Mouse (Mus musculus): ENCODE measurements at regions not wholly inside any gene's neighbourhood (a gene's known extent, or its start where the extent isn't known, plus 50 kb on each side); places are given as distances from the start of the nearest gene placed in this dataset.
"Not testable (repeated sequence)": the region's sequence is repeated elsewhere in the genome, so short reads cannot be mapped to it uniquely, and the experiment has no call there.

DNA sequence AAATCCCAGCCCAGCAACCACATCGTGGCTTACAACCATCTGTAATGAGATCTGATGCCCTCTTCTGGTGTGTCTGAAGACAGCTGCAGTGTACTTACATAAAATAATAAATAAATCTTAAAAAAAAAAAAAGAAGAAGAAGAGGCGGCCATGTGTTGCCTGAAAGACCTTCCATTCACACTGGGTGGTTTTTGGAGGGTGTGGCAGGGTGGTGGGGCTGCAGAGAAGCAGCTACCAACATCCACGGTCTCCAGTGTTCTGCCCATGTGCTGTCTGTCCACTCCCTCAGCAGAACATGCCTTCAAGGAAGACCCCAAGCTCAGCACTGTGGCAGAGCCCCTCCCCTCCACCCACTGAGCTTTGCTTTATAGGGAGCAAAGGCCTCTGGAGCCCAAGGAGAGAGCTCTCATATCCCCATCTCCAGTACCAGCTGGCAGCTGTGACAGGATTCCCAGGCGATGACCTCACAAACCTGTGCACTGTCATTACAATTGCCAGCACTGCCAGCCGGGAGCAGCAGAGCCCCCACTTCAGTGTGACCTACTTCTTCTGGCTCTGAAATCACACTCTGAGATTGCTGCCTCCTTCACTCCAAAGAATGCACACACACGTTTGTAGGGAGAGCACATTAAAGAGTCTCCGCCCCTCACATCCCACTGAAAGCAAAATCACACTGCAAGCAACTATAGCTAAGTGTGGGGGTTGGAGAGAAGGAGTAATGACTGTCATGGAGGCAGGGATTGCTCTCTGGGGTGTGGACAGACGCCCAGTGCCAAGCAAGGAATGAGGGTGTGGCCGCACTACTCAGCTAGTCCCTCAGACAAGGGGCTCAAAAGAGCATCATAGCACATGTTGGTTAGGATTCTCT lies 82.8 kb upstream of the Klf13 start:
- Histone ChIP-seq H3K27ac (peak overlapping the region; percentile 30; the same call in 1 of the 2 replicates), H3K4me3 (no peak overlapping the region), H3K4me2 (no peak overlapping the region), H3K27me3 (no peaks in the 10 kb centered on the region), H3K36me3 (no peaks in the 10 kb centered on the region), H3K9ac (no peak overlapping the region), H3K9me3 (no peaks in the 10 kb centered on the region), H3K4me1 (replicated peaks) (peaks cover 8% of the 10 kb centered on the region)
- whole genome bisulfite sequencing: 67% methylated on average over 9 of the region's 9 CpGs
- ATAC-seq (ENCODE audit: low FRiP score): no peak

DNA sequence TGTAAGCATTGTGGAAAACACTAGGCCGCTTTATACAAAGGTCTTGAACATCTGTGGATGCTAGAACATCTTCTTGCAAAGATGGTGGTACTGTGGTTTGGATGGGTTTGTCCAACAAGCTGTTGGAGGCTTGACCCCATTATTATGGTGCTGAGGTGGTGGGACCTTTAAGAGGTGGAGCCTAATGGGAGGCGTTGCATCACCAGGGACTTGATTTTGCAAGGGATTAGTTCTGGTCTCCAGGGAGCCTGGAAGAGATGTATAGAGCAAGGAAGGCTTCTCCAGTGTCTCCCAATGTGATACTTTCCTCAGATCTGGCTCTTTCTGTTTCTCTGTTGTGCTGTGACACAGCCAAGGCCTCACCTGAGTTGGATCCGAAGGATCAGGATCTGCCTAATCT lies 79.4 kb upstream of the Klf13 start:
- WGBS: 58% methylated on average over 3 of the region's 3 CpGs

DNA sequence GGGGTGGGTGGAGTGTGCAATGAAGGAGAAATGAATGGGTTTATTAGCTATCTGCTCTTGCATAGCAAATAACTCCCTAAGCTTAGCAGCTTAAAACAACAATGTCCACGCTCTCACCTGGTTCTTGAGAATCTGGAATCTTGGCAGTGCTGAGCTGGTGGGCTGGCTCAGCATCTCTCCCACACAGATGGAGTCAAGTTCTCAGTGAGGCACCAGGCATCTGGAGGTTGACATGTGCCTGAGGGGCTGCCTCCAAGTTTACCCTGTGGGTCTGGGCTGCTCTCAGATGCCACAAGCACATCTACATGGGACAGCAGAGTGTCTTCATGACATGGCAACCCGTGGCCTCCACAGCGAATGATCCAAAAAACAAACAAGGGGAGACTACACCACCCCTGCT lies 78.2 kb upstream of the Klf13 start:
- Histone ChIP-seq H3K4me3 (no peak overlapping the region), H3K9me3 (no peaks in the 10 kb centered on the region), H3K4me1 (replicated peaks) (peaks cover 7% of the 10 kb centered on the region), H3K9ac (no peak overlapping the region), H3K36me3 (no peaks in the 10 kb centered on the region), H3K27ac (no peak overlapping the region), H3K27me3 (no peaks in the 10 kb centered on the region), H3K4me2 (no peak overlapping the region)
- WGBS: 88% methylated on average over 3 of the region's 3 CpGs
- ATAC-seq (ENCODE audit: low FRiP score): no peak

More for the DNA sequence above, 79.4 kb upstream of the Klf13 start:
- no peak overlapping the region for H3K4me2 ChIP-seq
- no peaks in the 10 kb centered on the region for H3K9me3 ChIP-seq
- no peak overlapping the region for H3K4me3 ChIP-seq
- no peaks in the 10 kb centered on the region for H3K36me3 ChIP-seq
- no peak overlapping the region for H3K27ac ChIP-seq
- no peaks in the 10 kb centered on the region for H3K27me3 ChIP-seq
- no peak for ATAC-seq (ENCODE audit: low FRiP score)
- no peak overlapping the region for H3K9ac ChIP-seq
- peaks cover 8% of the 10 kb centered on the region for H3K4me1 ChIP-seq (replicated peaks)

DNA sequence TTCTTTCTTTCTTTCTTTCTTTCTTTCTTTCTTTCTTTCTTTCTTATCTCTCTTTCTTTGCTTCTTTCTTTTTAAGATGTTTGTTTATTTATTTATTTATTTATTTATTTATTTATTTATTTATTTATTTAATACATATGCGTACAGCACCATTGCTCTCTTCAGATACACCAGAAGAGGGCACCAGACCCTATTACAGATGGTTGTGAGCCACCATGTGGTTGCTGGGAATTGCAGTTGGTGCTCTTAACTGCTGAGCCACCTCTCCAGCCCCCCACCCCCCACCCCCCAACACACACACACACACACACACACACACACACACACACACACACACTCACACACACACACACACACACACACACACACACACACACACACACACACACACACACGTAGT lies 76.4 kb upstream of the Klf13 start:
- not testable (repeated sequence) for H3K4me2 ChIP-seq; ATAC-seq (ENCODE audit: low FRiP score)
- 89% methylated on average over 2 of the region's 2 CpGs for WGBS

DNA sequence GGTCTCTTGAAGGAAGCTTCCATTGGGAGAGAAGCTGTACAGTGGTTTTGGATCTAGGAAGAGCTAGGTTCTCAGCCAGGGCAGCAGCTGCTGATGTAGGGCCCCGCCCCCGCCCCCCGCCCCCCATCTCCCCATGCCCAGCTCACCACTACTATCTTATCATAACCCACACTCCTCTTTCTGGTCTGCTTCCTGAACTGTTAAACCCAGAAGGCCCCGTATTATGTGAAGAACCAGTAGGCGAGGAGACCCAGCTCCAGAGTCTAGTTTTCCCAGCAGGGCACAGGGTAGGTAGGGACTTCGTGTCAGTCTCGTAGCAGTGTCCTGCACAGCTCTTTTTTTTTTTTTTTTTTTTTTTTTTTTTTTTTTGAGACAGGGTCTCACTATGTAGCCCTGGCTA lies 75.5 kb upstream of the Klf13 start:
- no peak overlapping the region for H3K4me2 ChIP-seq
- H3K9ac ChIP-seq: no peak overlapping the region
- H3K9me3 ChIP-seq: no peaks in the 10 kb centered on the region
- H3K27me3 ChIP-seq: no peaks in the 10 kb centered on the region
- no peak for ATAC-seq (ENCODE audit: low FRiP score)
- no peaks in the 10 kb centered on the region for H3K4me1 ChIP-seq (replicated peaks)
- H3K36me3 ChIP-seq: no peaks in the 10 kb centered on the region
- 86% methylated on average over 7 of the region's 7 CpGs for WGBS
- no peak overlapping the region for H3K4me3 ChIP-seq
- no peak overlapping the region for H3K27ac ChIP-seq

More for the DNA sequence above, 76.4 kb upstream of the Klf13 start:
- H3K9ac ChIP-seq; H3K4me3 ChIP-seq; H3K9me3 ChIP-seq; H3K27ac ChIP-seq; H3K36me3 ChIP-seq; H3K4me1 ChIP-seq (replicated peaks); H3K27me3 ChIP-seq: not testable (repeated sequence)

DNA sequence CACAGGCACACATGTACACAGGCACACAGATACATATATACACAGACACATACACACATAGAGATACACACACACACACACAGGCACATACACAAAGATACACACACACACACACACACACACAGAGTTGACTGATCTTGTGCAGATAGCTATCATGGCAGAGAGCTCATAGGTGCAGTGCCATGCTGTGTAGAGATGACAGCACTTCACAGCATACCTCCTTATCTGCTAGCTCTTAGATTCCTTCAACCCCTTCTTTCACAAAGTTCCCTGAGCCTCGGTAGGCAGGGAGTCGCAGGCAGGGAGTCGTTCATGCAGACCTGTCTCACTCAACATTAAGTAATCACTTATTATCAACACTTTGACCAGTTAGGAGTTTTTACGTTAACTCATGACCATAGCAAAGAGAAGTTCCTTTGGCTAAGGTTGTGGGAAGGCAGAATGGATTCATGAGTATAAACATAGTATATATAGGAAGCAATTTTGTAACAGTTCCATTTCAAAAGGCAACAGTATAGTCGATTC lies 74.4 kb upstream of the Klf13 start:
- Histone ChIP-seq H3K9ac (no peak overlapping the region), H3K4me3 (no peak overlapping the region), H3K4me2 (no peak overlapping the region), H3K9me3 (no peaks in the 10 kb centered on the region), H3K4me1 (replicated peaks) (no peaks in the 10 kb centered on the region), H3K27ac (no peak overlapping the region), H3K36me3 (no peaks in the 10 kb centered on the region), H3K27me3 (no peaks in the 10 kb centered on the region)
- 87% methylated on average over 5 of the region's 5 CpGs for WGBS
- no peak for ATAC-seq (ENCODE audit: low FRiP score)

DNA sequence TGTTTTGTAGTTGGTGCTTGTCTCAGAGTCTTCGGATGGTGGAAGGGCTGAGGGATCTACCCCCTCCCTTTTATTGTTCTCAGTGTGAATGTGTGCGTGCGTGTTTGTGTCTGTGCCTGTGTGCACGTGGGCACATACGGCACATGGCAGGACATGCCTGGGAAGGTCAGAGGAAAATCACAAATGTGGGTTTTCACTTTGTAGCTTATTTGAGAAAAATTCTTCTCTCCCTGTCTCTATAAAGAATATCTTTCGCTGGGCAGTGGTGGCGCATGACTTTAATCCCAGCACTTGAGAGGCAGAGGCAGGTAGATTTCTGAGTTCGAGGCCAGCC lies 73.5 kb upstream of the Klf13 start:
- no peaks in the 10 kb centered on the region for H3K27me3 ChIP-seq
- ATAC-seq (ENCODE audit: low FRiP score): no peak
- H3K4me2 ChIP-seq: no peak overlapping the region
- no peaks in the 10 kb centered on the region for H3K9me3 ChIP-seq
- no peak overlapping the region for H3K27ac ChIP-seq
- no peaks in the 10 kb centered on the region for H3K36me3 ChIP-seq
- H3K4me3 ChIP-seq: no peak overlapping the region
- 91% methylated on average over 8 of the region's 8 CpGs for WGBS
- no peak overlapping the region for H3K9ac ChIP-seq
- no peaks in the 10 kb centered on the region for H3K4me1 ChIP-seq (replicated peaks)

DNA sequence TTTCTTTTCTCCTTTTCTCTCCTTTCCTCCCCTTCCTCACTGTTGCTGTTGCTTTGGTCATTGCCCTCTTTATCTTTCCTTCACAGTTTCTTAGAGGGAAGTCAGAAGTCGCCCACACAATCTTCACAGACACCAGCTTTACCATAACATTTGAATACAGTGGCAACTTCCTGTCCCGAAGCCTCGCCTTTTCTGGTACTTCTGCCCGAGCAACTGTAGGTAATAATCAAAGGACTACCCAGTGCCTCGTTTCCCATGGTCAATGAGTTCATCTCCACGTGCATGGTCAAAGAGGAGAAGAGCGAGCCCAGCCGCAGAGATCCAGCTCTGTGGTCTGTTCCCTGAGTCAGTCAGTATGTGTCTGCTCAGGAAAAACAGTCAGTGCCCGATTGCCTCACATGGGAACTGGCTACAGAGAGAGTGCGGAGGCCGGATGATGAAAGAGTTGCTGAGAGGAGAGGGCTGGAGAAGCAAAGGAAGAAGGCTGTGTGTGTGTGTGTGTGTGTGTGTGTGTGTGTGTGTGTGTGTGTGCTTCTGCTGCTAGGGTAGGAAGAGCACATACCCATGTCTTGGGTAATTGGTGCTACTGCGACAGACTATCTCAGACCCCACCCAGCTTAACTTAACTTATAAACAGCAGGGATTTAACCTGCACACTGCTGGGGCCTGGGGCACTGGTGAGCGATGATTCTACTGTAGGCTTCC lies 73.0 kb upstream of the Klf13 start:
- Histone ChIP-seq H3K27ac (no peak overlapping the region; the same call in 1 of the 2 replicates), H3K4me3 (no peak overlapping the region), H3K9ac (no peak overlapping the region), H3K27me3 (no peaks in the 10 kb centered on the region), H3K4me2 (no peak overlapping the region), H3K36me3 (no peaks in the 10 kb centered on the region), H3K4me1 (replicated peaks) (no peaks in the 10 kb centered on the region), H3K9me3 (no peaks in the 10 kb centered on the region)
- no peak for ATAC-seq (ENCODE audit: low FRiP score)
- WGBS: 78% methylated on average over 13 of the region's 13 CpGs

DNA sequence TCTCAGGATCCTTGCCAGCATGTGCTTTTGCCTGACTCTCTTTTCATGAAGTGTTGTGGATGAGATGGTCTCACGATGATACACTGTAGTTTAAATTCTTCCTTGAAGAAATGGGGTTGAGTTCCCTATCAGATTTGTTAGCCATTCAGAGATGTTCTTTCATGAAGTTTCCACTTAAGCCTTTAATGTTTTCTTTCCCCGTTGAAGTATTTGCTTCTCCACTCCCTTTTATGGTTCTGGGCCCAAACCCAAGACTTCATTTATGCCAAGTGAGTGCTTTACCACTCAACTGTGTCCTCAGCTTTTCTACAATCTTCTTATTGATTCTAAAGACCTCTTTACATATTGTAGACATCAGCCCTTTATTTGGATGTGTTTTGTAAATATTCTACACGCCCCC lies 71.9 kb upstream of the Klf13 start:
- Histone ChIP-seq H3K4me1 (replicated peaks) (no peaks in the 10 kb centered on the region), H3K4me2 (no peak overlapping the region), H3K27ac (no peak overlapping the region), H3K9me3 (no peaks in the 10 kb centered on the region), H3K36me3 (no peaks in the 10 kb centered on the region), H3K4me3 (no peak overlapping the region), H3K27me3 (no peaks in the 10 kb centered on the region), H3K9ac (no peak overlapping the region)
- no peak for ATAC-seq (ENCODE audit: low FRiP score)
- 95% methylated on average over 3 of the region's 3 CpGs for WGBS

DNA sequence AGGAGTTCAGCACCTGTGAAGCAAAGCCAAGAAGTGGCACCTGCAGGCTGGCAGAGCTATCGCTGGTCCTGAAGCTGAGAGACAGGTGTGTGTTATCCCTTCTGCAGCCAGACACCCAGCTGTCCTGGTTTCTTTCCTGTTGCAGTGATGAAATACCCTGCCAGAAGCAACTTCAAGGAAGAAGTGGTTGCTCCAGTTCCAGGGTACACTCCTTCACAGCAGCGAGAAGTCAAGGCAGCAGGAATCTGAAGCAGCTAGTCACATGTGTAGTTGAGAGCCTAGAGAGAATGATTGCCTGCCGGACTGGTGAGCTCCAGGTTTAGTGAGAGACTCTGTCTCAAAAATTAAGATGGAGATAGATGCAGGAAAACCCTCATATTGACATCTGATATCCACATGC lies 69.1 kb upstream of the Klf13 start:
- Histone ChIP-seq H3K27me3 (no peaks in the 10 kb centered on the region), H3K36me3 (no peaks in the 10 kb centered on the region), H3K27ac (no peak overlapping the region), H3K4me3 (no peak overlapping the region), H3K4me2 (no peak overlapping the region), H3K9me3 (no peaks in the 10 kb centered on the region), H3K4me1 (replicated peaks) (no peaks in the 10 kb centered on the region), H3K9ac (no peak overlapping the region)
- WGBS: 84% methylated on average over 3 of the region's 3 CpGs
- ATAC-seq (ENCODE audit: low FRiP score): no peak

DNA sequence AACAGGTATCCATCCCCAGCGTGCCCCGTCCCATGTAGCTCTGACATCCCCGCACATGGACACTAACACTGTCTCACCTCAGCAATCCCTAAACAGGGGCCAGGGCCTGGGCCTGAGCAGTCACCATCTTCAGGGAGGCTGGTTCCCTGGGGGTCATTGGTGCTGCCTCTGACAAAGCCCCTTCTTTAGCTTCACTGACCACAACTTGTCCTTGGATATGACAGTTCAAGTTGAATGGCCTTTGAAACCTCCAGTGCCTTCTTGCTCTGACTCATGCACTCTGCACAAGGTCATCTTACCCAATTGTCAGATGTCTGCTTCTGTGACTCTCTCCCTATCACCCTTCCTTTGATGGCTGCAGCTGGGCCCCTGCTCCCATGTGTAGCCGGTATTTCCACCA lies 68.2 kb upstream of the Klf13 start:
- 92% methylated on average over 4 of the region's 4 CpGs for WGBS
- H3K9me3 ChIP-seq: no peaks in the 10 kb centered on the region
- no peaks in the 10 kb centered on the region for H3K27me3 ChIP-seq
- H3K9ac ChIP-seq: no peak overlapping the region
- no peaks in the 10 kb centered on the region for H3K36me3 ChIP-seq
- no peaks in the 10 kb centered on the region for H3K4me1 ChIP-seq (replicated peaks)
- ATAC-seq (ENCODE audit: low FRiP score): no peak
- no peak overlapping the region for H3K4me3 ChIP-seq
- no peak overlapping the region for H3K27ac ChIP-seq
- H3K4me2 ChIP-seq: no peak overlapping the region

DNA sequence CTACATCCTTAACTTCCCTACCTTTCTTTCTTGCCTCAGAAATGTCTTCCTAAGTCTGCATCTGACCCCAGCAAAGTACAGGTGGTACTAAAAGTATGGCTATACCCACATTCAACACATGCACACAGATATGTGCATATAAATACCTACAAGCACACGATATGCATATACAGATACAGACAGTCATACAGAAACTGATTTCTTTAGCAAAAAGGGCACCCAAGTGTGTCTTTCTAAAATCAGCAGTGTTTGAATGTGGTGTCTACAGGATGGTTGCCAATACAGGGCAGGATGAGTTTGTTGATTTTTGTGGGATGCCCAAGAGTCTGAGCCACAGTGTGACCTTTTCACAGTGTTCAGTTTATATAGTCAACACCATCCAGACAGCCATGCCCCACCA lies 67.0 kb upstream of the Klf13 start:
- H3K4me2 ChIP-seq: no peak overlapping the region
- no peaks in the 10 kb centered on the region for H3K36me3 ChIP-seq
- no peaks in the 10 kb centered on the region for H3K9me3 ChIP-seq
- H3K27me3 ChIP-seq: no peaks in the 10 kb centered on the region
- no peaks in the 10 kb centered on the region for H3K4me1 ChIP-seq (replicated peaks)
- 93% methylated on average over 1 of the region's 1 CpGs for whole genome bisulfite sequencing
- no peak overlapping the region for H3K4me3 ChIP-seq
- no peak overlapping the region for H3K27ac ChIP-seq
- no peak overlapping the region for H3K9ac ChIP-seq
- no peak for ATAC-seq (ENCODE audit: low FRiP score)

DNA sequence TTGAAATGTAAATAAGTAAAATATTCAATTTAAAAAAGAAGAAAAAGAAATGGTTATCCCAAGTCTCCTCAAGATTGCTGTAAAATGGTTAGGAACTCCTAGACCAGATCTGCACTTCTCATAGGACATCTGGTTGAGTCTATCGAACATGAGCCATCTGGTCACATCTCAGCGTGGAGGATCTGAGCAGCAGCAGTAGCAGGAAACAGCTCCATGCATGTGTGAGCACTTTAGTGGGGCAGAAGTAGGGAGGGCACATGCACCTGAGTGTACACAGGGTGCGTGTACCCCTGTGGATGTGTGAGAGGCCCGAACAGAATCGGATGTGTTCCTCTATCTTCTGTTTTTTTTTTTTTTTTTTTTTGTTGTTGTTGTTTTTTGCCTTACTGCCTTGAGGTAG lies 65.2 kb upstream of the Klf13 start:
- Histone ChIP-seq H3K4me2 (no peak overlapping the region), H3K9me3 (no peaks in the 10 kb centered on the region), H3K4me3 (no peak overlapping the region), H3K9ac (no peak overlapping the region), H3K4me1 (replicated peaks) (no peaks in the 10 kb centered on the region), H3K27ac (no peak overlapping the region), H3K36me3 (no peaks in the 10 kb centered on the region), H3K27me3 (no peaks in the 10 kb centered on the region)
- WGBS: 90% methylated on average over 5 of the region's 5 CpGs
- no peak for ATAC-seq (ENCODE audit: low FRiP score)
